Mouse (Mus musculus): ENCODE measurements at regions not wholly inside any gene's neighbourhood (a gene's known extent, or its start where the extent isn't known, plus 50 kb on each side); places are given as distances from the start of the nearest gene placed in this dataset.

GRCm38 (mm10) chr7:110701681-110702413, 66.2 kb upstream of the Ampd3 start:
- TF ChIP-seq POLR2A (IDR thresholded peaks at IDR 0.05; ENCODE audit: insufficient read depth, low read depth, low read length) = no peak
- TF ChIP-seq CTCF (IDR thresholded peaks at IDR 0.05; ENCODE audit: insufficient read depth, low read depth, low read length) = no peak
- peaks cover 11% of the 10 kb centered on the region for H3K4me1 ChIP-seq (ENCODE audit: control insufficient read depth, insufficient read depth, low read length)
- no peak overlapping the region for H3K27ac ChIP-seq (ENCODE audit: insufficient read depth, low read depth, low read length)
- 70% methylated on average over 11 of the region's 11 CpGs for WGBS
- no peak overlapping the region for H3K4me3 ChIP-seq (ENCODE audit: insufficient read depth, low read depth, low read length)

- no peak overlapping the region for H3K27ac ChIP-seq (ENCODE audit: insufficient read depth, low read depth, low read length)
- peaks cover 16% of the 10 kb centered on the region for H3K4me1 ChIP-seq (ENCODE audit: control insufficient read depth, insufficient read depth, low read length)
- H3K4me3 ChIP-seq (ENCODE audit: insufficient read depth, low read depth, low read length) = no peak overlapping the region
- TF ChIP-seq POLR2A (IDR thresholded peaks at IDR 0.05; ENCODE audit: insufficient read depth, low read depth, low read length) (no peak), CTCF (IDR thresholded peaks at IDR 0.05; ENCODE audit: insufficient read depth, low read depth, low read length) (no peak)
- WGBS = 45% methylated on average over 6 of the region's 6 CpGs
Observed at GRCm38 (mm10) chr7:110702414-110702783, 65.6 kb upstream of the Ampd3 start.

GRCm38 (mm10) chr7:110705311-110706000, 62.5 kb upstream of the Ampd3 start:
- Histone ChIP-seq H3K27ac (ENCODE audit: insufficient read depth, low read depth, low read length) (no peak overlapping the region), H3K4me1 (ENCODE audit: control insufficient read depth, insufficient read depth, low read length) (peaks cover 16% of the 10 kb centered on the region), H3K4me3 (ENCODE audit: insufficient read depth, low read depth, low read length) (no peak overlapping the region)
- WGBS = 73% methylated on average over 6 of the region's 6 CpGs
- no peak for TF ChIP-seq POLR2A (IDR thresholded peaks at IDR 0.05; ENCODE audit: insufficient read depth, low read depth, low read length)
- TF ChIP-seq CTCF (IDR thresholded peaks at IDR 0.05; ENCODE audit: insufficient read depth, low read depth, low read length) = no peak

- peaks cover 16% of the 10 kb centered on the region for H3K4me1 ChIP-seq (ENCODE audit: control insufficient read depth, insufficient read depth, low read length)
- no peak overlapping the region for H3K4me3 ChIP-seq (ENCODE audit: insufficient read depth, low read depth, low read length)
- 76% methylated on average over 10 of the region's 10 CpGs for WGBS
- H3K27ac ChIP-seq (ENCODE audit: insufficient read depth, low read depth, low read length) = no peak overlapping the region
- TF ChIP-seq POLR2A (IDR thresholded peaks at IDR 0.05; ENCODE audit: insufficient read depth, low read depth, low read length) (no peak), CTCF (IDR thresholded peaks at IDR 0.05; ENCODE audit: insufficient read depth, low read depth, low read length) (no peak)
Observed at GRCm38 (mm10) chr7:110706001-110706695, 61.9 kb upstream of the Ampd3 start.

- TF ChIP-seq CTCF (IDR thresholded peaks at IDR 0.05; ENCODE audit: insufficient read depth, low read depth, low read length) (no peak), POLR2A (IDR thresholded peaks at IDR 0.05; ENCODE audit: insufficient read depth, low read depth, low read length) (no peak)
- H3K4me3 ChIP-seq (ENCODE audit: insufficient read depth, low read depth, low read length) = no peak overlapping the region
- WGBS = 29% methylated on average over 10 of the region's 10 CpGs
- peaks cover 13% of the 10 kb centered on the region for H3K4me1 ChIP-seq (ENCODE audit: control insufficient read depth, insufficient read depth, low read length)
- no peak overlapping the region for H3K27ac ChIP-seq (ENCODE audit: insufficient read depth, low read depth, low read length)
Observed at GRCm38 (mm10) chr7:110706696-110707087, 61.3 kb upstream of the Ampd3 start.

GRCm38 (mm10) chr7:110708116-110708515, 59.9 kb upstream of the Ampd3 start:
- Histone ChIP-seq H3K4me1 (ENCODE audit: control insufficient read depth, insufficient read depth, low read length) (peaks cover 9% of the 10 kb centered on the region; the same call in 1 of the 2 replicates), H3K4me3 (ENCODE audit: insufficient read depth, low read depth, low read length) (no peak overlapping the region), H3K27ac (ENCODE audit: insufficient read depth, low read depth, low read length) (no peak overlapping the region)
- TF ChIP-seq CTCF (IDR thresholded peaks at IDR 0.05; ENCODE audit: insufficient read depth, low read depth, low read length) (no peak), POLR2A (IDR thresholded peaks at IDR 0.05; ENCODE audit: insufficient read depth, low read depth, low read length) (no peak)
- WGBS = 88% methylated on average over 9 of the region's 9 CpGs

- no peak overlapping the region for H3K27ac ChIP-seq (ENCODE audit: insufficient read depth, low read depth, low read length)
- 99% methylated on average over 3 of the region's 3 CpGs for WGBS
- H3K4me3 ChIP-seq (ENCODE audit: insufficient read depth, low read depth, low read length) = no peak overlapping the region
- TF ChIP-seq CTCF (IDR thresholded peaks at IDR 0.05; ENCODE audit: insufficient read depth, low read depth, low read length) = no peak
- no peak for TF ChIP-seq POLR2A (IDR thresholded peaks at IDR 0.05; ENCODE audit: insufficient read depth, low read depth, low read length)
- H3K4me1 ChIP-seq (ENCODE audit: control insufficient read depth, insufficient read depth, low read length) = peaks cover 9% of the 10 kb centered on the region; the same call in 1 of the 2 replicates
Observed at GRCm38 (mm10) chr7:110708781-110709180, 59.2 kb upstream of the Ampd3 start.

GRCm38 (mm10) chr7:110709606-110710005, 58.4 kb upstream of the Ampd3 start:
- Histone ChIP-seq H3K4me1 (ENCODE audit: control insufficient read depth, insufficient read depth, low read length) (peaks cover 9% of the 10 kb centered on the region; the same call in 1 of the 2 replicates), H3K27ac (ENCODE audit: insufficient read depth, low read depth, low read length) (no peak overlapping the region), H3K4me3 (ENCODE audit: insufficient read depth, low read depth, low read length) (no peak overlapping the region)
- 84% methylated on average over 6 of the region's 6 CpGs for WGBS
- TF ChIP-seq CTCF (IDR thresholded peaks at IDR 0.05; ENCODE audit: insufficient read depth, low read depth, low read length) = no peak
- no peak for TF ChIP-seq POLR2A (IDR thresholded peaks at IDR 0.05; ENCODE audit: insufficient read depth, low read depth, low read length)

All from olfactory bulb, adult 2 months (tissue).